ENCODE assay signal across 23 mouse cellular contexts in the genomic region with DNA sequence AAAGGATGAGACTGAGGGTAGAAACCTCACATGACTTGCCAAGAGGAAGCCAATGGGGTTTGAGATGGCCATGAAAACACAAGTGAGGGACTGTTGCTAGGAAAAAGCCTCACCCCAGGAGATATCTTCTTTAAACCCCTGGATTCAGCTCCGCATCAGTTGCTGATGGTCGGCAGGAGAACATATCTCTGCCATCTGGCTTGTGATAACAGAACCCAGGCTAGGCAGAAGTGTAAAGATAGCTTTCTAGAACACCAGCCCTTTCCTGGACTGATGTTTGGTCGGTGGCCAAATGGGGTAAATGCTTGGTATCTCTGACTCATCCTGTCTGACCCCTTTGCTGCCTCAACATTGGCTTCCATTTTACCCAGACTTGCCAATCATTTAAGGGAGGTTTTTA.
"Had no signal": no experiment of that assay in that cellular context is flagged by ENCODE, and none has a peak within 500 bp of the region (broad histone marks: within the 10 kb centered on the region; RNA-seq: fewer than 3 reads in every experiment).

No protein-coding gene starts in this region.

- H3K27me3 ChIP-seq: embryonic facial prominence, embryonic 12.5 days; embryonic facial prominence, embryonic 13.5 days; embryonic facial prominence, embryonic 15.5 days; forebrain, embryonic 12.5 days; forebrain, embryonic 13.5 days; forebrain, embryonic 15.5 days; heart, embryonic 12.5 days had no signal

- H3K9ac ChIP-seq: embryonic facial prominence, embryonic 12.5 days; embryonic facial prominence, embryonic 13.5 days; embryonic facial prominence, embryonic 15.5 days; forebrain, embryonic 12.5 days; forebrain, embryonic 13.5 days; forebrain, embryonic 15.5 days; forebrain, postnatal 0 days; heart, embryonic 12.5 days had no signal

- H3K4me1 ChIP-seq: embryonic facial prominence, embryonic 12.5 days; embryonic facial prominence, embryonic 13.5 days; embryonic facial prominence, embryonic 15.5 days; heart, embryonic 10.5 days had no signal

- H3K4me3 ChIP-seq: embryonic facial prominence, embryonic 12.5 days; embryonic facial prominence, embryonic 13.5 days; embryonic facial prominence, embryonic 15.5 days; erythroblast, embryonic 14.5 days; forebrain, embryonic 10.5 days; forebrain, embryonic 12.5 days; forebrain, embryonic 13.5 days; forebrain, embryonic 15.5 days; gastrocnemius, adult 2 months; heart, adult 2 months; heart, embryonic 10.5 days; heart, embryonic 12.5 days had no signal

- H3K36me3 ChIP-seq: embryonic facial prominence, embryonic 12.5 days; embryonic facial prominence, embryonic 13.5 days; embryonic facial prominence, embryonic 15.5 days; forebrain, embryonic 10.5 days; forebrain, embryonic 12.5 days; forebrain, embryonic 15.5 days; heart, embryonic 10.5 days; heart, embryonic 12.5 days had no signal

- DNase-seq: cerebellum, postnatal 14 days; cerebellum, postnatal 25 days; cerebellum, postnatal 36 days; embryo, embryonic 11 days; forebrain, postnatal 0 days; gastrocnemius, adult 2 months; gastrocnemius, postnatal 10 days; gastrocnemius, postnatal 14 days; gastrocnemius, postnatal 25 days; gastrocnemius, postnatal 36 days; heart, adult 11 months; heart, adult 18-20 months; heart, adult 2 months had no signal

- H3K9me3 ChIP-seq: embryonic facial prominence, embryonic 12.5 days; embryonic facial prominence, embryonic 13.5 days; embryonic facial prominence, embryonic 15.5 days; forebrain, embryonic 10.5 days; forebrain, embryonic 12.5 days; forebrain, embryonic 15.5 days; heart, embryonic 10.5 days; heart, embryonic 12.5 days had no signal

- H3K27ac ChIP-seq: embryonic facial prominence, embryonic 12.5 days; embryonic facial prominence, embryonic 13.5 days; embryonic facial prominence, embryonic 15.5 days; forebrain, embryonic 10.5 days; forebrain, embryonic 12.5 days; forebrain, embryonic 13.5 days; forebrain, embryonic 15.5 days; gastrocnemius, adult 2 months; heart, adult 2 months; heart, embryonic 10.5 days had no signal
